8 mouse cellular contexts compared by ENCODE assay signal in genomic region chr7:110768001-110768400, GRCm38 (mm10). TPM values are rescaled to one million over a fixed set of nuclear protein-coding genes. Genes with fewer than 3 reads are reported as not detected.
A peak's percentile ranks its signal among the peaks of the same experiment; 100 is the strongest.
DNase-seq lines count a peak whose midpoint lies in the region; ATAC-seq and TF ChIP-seq lines count a peak whose summit lies in the region.

TSS of gene Ampd3 (plus strand) at chr7:110768206.

- WGBS in liver, embryonic 15.5 days (ENCODE audit: insufficient replicate concordance) = 33% methylated on average over 16 of the region's 16 CpGs
- WGBS in stomach, postnatal 0 days = 31% methylated on average over 16 of the region's 16 CpGs

- peak within 1 kb of the TSS; percentile 98 for H3K4me2 ChIP-seq in liver, embryonic 15.5 days
- peak within 1 kb of the TSS; percentile 91 for H3K4me2 ChIP-seq in stomach, postnatal 0 days (replicated peaks; ENCODE audit: low read depth)

- no peak for ATAC-seq in liver, embryonic 15.5 days (ENCODE audit: insufficient read depth)
- ATAC-seq in stomach, postnatal 0 days (ENCODE audit: low FRiP score, low TSS enrichment) = peak; percentile 50

- H3K27me3 ChIP-seq in liver, embryonic 15.5 days = peaks cover 32% of the 10 kb centered on the region
- H3K27me3 ChIP-seq in stomach, postnatal 0 days (ENCODE audit: control insufficient read depth, insufficient read depth, low read length) = no peaks in the 10 kb centered on the region

- H3K9ac ChIP-seq in liver, embryonic 15.5 days = peak within 1 kb of the TSS; percentile 75
- H3K9ac ChIP-seq in stomach, postnatal 0 days (ENCODE audit: low read length) = peak within 1 kb of the TSS; percentile 85

- H3K27ac ChIP-seq in brown adipose tissue, adult 24 weeks (replicated peaks; ENCODE audit: low read depth, low read length) = peak within 1 kb of the TSS; percentile 96
- H3K27ac ChIP-seq in liver, embryonic 15.5 days (replicated peaks) = peak within 1 kb of the TSS; percentile 96
- peak within 1 kb of the TSS; percentile 86 for H3K27ac ChIP-seq in stomach, postnatal 0 days (replicated peaks)

- H3K4me3 ChIP-seq in brown adipose tissue, adult 24 weeks (ENCODE audit: insufficient read depth, low read depth, low read length) = peak within 1 kb of the TSS; percentile 80
- peak within 1 kb of the TSS; percentile 70 for H3K4me3 ChIP-seq in liver, embryonic 15.5 days (replicated peaks)
- H3K4me3 ChIP-seq in stomach, postnatal 0 days (ENCODE audit: low read depth, low read length) = peak within 1 kb of the TSS; percentile 58

- no peak for TF ChIP-seq EP300 in stomach, postnatal 0 days (optimal IDR thresholded peaks at IDR 0.05)

- TF ChIP-seq CTCF in stomach, postnatal 0 days (IDR thresholded peaks at IDR 0.05; ENCODE audit: low read depth) = no peak

- no peak for DNase-seq in layer of hippocampus, adult 8-10 months (ENCODE audit: low spot score in 2 of 2)
- no peak for DNase-seq in layer of hippocampus, adult 11-12 months (ENCODE audit: low spot score)
- peak; percentile 44 to 56 for DNase-seq in heart, adult 9 months (ENCODE audit: low spot score in 2 of 2)
- DNase-seq in kidney, adult 9 months = peak; percentile 67
- peak; percentile 66 for DNase-seq in stomach, postnatal 0 days (ENCODE audit: low spot score)
- no peak for DNase-seq in MN1 (ENCODE audit: low spot score)

- H3K36me3 ChIP-seq in liver, embryonic 15.5 days (replicated peaks) = no peaks in the 10 kb centered on the region
- H3K36me3 ChIP-seq in stomach, postnatal 0 days (ENCODE audit: control insufficient read depth, insufficient read depth, low read length) = no peaks in the 10 kb centered on the region

- H3K4me1 ChIP-seq in brown adipose tissue, adult 24 weeks (ENCODE audit: control insufficient read depth, insufficient read depth, insufficient read length, low read length) = peaks cover 25% of the 10 kb centered on the region
- H3K4me1 ChIP-seq in liver, embryonic 15.5 days (replicated peaks) = peaks cover 54% of the 10 kb centered on the region
- no peaks in the 10 kb centered on the region for H3K4me1 ChIP-seq in stomach, postnatal 0 days (replicated peaks; ENCODE audit: control insufficient read depth, insufficient read depth)

- H3K9me3 ChIP-seq in liver, embryonic 15.5 days (replicated peaks) = no peaks in the 10 kb centered on the region
- no peaks in the 10 kb centered on the region for H3K9me3 ChIP-seq in stomach, postnatal 0 days (ENCODE audit: control insufficient read depth, low read length)

RNA-seq across cellular contexts. Expression of gene Ampd3, which starts in this region (rescaled TPM):
- total RNA-seq in layer of hippocampus, adult 8-10 months (2022) = 10 to 100 TPM; 25.4 to 37.7 (median 30.3) TPM
- 22.4 and 30.0 TPM in 2 replicates for polyA plus RNA-seq in brown adipose tissue, adult 24 weeks (2012; ENCODE audit: insufficient read depth, insufficient read length, missing spikeins)
- 28.0 and 30.8 TPM in 2 replicates for polyA plus RNA-seq in liver, embryonic 15.5 days (2015; fragmentation: Nextera tagmentation; extraction: Ambion mirVana)
- polyA plus RNA-seq in stomach, postnatal 0 days (2015; fragmentation: Nextera tagmentation; extraction: Ambion mirVana) = 4.7 and 5.2 TPM in 2 replicates

Comparison
In these comparisons a context has a peak if more than half of its experiments do, and no peak if none do; other contexts are left out.
1. DNase-seq: peak in heart, adult 9 months (2 of 2), kidney, adult 9 months (single experiment) and stomach, postnatal 0 days (single experiment); none in layer of hippocampus, adult 8-10 months (0 of 2), layer of hippocampus, adult 11-12 months (single experiment) and MN1 (single experiment).
2. Peak in every context shown above with its lines, with median percentiles within 50 percentile points of each other: H3K27ac ChIP-seq and H3K4me3 ChIP-seq.